Mouse (Mus musculus): ENCODE data around the gene Pgghg. TPM values are rescaled to one million over a fixed set of nuclear protein-coding genes. Genes with fewer than 3 reads are reported as not detected.

Gene Pgghg
- 6.1 TPM for polyA plus RNA-seq (2014; fragmentation: Illumina TruSeq; extraction: RNeasy Lipid Tissue Mini Kit (QIAGEN cat#74804); ENCODE audit: low read depth, low replicate concordance)

DNA sequence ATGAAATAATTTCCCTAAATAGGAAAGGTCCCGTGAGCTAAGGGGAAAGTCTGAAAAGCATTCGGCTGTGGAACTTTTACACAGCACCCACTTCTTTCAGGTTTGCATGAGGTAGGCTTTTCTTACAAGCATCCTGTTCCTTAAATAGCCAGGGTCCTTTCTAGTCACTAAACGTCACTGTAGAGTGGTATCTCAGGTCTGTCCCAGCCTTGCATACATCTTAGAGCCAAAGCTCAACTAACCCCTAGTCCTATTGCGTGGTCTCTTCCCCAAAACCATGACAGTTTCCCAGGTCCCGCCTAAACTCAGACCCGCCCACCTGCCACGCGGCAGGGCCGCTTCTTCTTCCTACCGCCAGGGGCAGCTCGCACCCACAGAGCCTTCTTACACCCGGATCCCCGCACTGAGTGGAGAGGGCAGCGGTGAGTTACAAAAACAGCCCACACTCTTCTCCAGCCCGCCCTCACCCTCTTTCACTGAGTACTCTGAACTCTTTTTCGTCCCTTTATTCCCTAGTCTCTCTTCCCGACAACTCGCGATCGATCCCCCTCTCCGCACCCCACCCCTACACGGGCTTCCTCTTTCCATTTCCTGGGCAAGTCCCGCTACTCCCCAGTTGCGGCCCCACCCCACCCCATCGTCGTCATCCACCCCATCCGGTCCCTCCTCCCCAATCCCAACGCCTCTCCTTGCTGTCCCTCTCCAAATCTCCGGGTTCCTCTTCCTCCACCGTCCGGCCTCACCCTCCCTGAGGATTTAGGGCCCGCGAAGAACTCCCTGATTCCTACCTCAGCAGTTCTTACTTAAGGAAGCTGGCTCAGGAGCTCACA is at the start of gene Pgghg:
Gene Pgghg (plus strand): TSS at position 170 of the 830 bp plus-strand sequence.

DNA sequence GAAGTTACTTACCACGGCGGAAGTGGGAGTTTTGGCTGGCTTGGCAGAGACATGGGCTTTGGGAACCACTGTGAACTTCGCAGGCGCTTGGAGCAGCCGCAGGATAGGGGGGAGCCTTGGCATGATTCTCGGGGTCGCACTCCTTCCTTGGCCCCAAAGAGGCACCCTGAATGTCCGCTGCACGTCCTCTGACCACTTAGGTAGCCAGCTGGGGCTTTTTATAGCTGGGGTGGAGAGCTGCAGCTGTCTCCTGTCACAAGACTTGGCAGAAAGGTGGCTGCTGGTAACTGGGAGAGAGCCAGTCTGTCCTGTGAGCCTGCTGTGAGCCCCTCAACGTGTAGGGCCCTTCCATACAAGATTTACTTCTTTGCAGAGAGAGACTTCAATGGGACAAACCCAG is 41.0 kb upstream of the Pgghg start, which contains the start of gene Cox8b:
Gene Cox8b (minus strand): TSS at position 227 of the 400 bp plus-strand sequence.

DNA sequence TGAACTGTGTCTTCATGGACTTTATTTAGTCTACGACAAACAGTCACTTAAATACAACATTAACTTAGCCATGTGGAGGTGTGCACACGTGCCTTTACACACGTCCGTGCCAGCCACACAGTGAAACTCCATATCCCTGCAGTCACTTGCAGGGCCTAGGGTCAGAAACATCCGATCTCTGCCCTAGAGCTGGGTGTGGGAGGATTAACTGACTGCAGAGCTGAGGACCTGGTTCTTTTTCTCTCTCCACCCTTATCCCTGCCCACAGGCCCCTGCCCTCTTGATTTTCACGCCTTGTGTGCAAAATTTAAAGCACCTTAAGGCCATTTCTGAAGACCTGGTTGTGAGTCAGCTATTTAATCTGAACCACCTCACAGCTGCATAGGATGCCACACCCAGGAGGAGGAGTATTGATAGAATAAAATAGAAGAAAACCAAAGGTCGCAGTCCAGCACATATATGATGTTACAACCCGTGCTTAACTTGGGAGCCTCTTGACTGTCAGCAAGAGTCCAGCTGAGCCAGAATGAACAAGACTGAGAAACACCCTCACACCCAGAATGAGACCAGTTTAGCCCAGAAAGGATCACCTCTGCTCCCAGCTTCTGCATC is 20.7 kb upstream of the Pgghg start, which contains the start of gene Nlrp6:
Gene Nlrp6 (plus strand): TSS at position 485 of the 612 bp plus-strand sequence.

GRCm38 (mm10) chr7:140949824-140950530 is 8.8 kb downstream of the Pgghg start, which contains the start of gene Ifitm5:
Gene Ifitm5 (minus strand): TSS chr7:140950291.

GRCm38 (mm10) chr7:140955758-140956555 is 14.8 kb downstream of the Pgghg start, which contains the start of the genes Gm45717 and Ifitm2:
Gene Gm45717 (minus strand): TSS chr7:140955937.
Gene Ifitm2 (minus strand): TSS chr7:140955987.

GRCm38 (mm10) chr7:140966921-140967320 is 25.7 kb downstream of the Pgghg start, which contains the start of gene Ifitm1:
Gene Ifitm1 (plus strand): TSS chr7:140967221.

Other genes starting within 250 kb of the Pgghg start
- not detected for gene Olfr541, start 244.1 kb upstream of the Pgghg start, polyA plus RNA-seq (2014; fragmentation: Illumina TruSeq; extraction: RNeasy Lipid Tissue Mini Kit (QIAGEN cat#74804); ENCODE audit: low read depth, low replicate concordance)
- gene Cyp2e1, start 177.7 kb upstream of the Pgghg start, polyA plus RNA-seq (2014; fragmentation: Illumina TruSeq; extraction: RNeasy Lipid Tissue Mini Kit (QIAGEN cat#74804); ENCODE audit: low read depth, low replicate concordance): 21.8 TPM
- not detected for gene Syce1, start 153.5 kb upstream of the Pgghg start, polyA plus RNA-seq (2014; fragmentation: Illumina TruSeq; extraction: RNeasy Lipid Tissue Mini Kit (QIAGEN cat#74804); ENCODE audit: low read depth, low replicate concordance)
- gene Zfp941, start 119.2 kb upstream of the Pgghg start, polyA plus RNA-seq (2014; fragmentation: Illumina TruSeq; extraction: RNeasy Lipid Tissue Mini Kit (QIAGEN cat#74804); ENCODE audit: low read depth, low replicate concordance): 0.18 TPM
- 1.8 TPM for gene Urah, start 106.4 kb upstream of the Pgghg start, polyA plus RNA-seq (2014; fragmentation: Illumina TruSeq; extraction: RNeasy Lipid Tissue Mini Kit (QIAGEN cat#74804); ENCODE audit: low read depth, low replicate concordance)
- gene Scgb1c1, start 95.8 kb upstream of the Pgghg start, polyA plus RNA-seq (2014; fragmentation: Illumina TruSeq; extraction: RNeasy Lipid Tissue Mini Kit (QIAGEN cat#74804); ENCODE audit: low read depth, low replicate concordance): 35.3 TPM
- gene Odf3, start 93.6 kb upstream of the Pgghg start, polyA plus RNA-seq (2014; fragmentation: Illumina TruSeq; extraction: RNeasy Lipid Tissue Mini Kit (QIAGEN cat#74804); ENCODE audit: low read depth, low replicate concordance): not detected
- not detected for gene Gm45785, start 85.1 kb upstream of the Pgghg start, polyA plus RNA-seq (2014; fragmentation: Illumina TruSeq; extraction: RNeasy Lipid Tissue Mini Kit (QIAGEN cat#74804); ENCODE audit: low read depth, low replicate concordance)
- gene Ric8a, start 84.4 kb upstream of the Pgghg start, polyA plus RNA-seq (2014; fragmentation: Illumina TruSeq; extraction: RNeasy Lipid Tissue Mini Kit (QIAGEN cat#74804); ENCODE audit: low read depth, low replicate concordance): 22.6 TPM
- gene Bet1l, start 83.8 kb upstream of the Pgghg start, polyA plus RNA-seq (2014; fragmentation: Illumina TruSeq; extraction: RNeasy Lipid Tissue Mini Kit (QIAGEN cat#74804); ENCODE audit: low read depth, low replicate concordance): 12.4 TPM
- gene Psmd13, start 59.4 kb upstream of the Pgghg start, polyA plus RNA-seq (2014; fragmentation: Illumina TruSeq; extraction: RNeasy Lipid Tissue Mini Kit (QIAGEN cat#74804); ENCODE audit: low read depth, low replicate concordance): 93.8 TPM
- gene Sirt3, start 59.1 kb upstream of the Pgghg start, polyA plus RNA-seq (2014; fragmentation: Illumina TruSeq; extraction: RNeasy Lipid Tissue Mini Kit (QIAGEN cat#74804); ENCODE audit: low read depth, low replicate concordance): 77.7 TPM
- gene Cox8b, start 40.9 kb upstream of the Pgghg start, polyA plus RNA-seq (2014; fragmentation: Illumina TruSeq; extraction: RNeasy Lipid Tissue Mini Kit (QIAGEN cat#74804); ENCODE audit: low read depth, low replicate concordance): 3,602 TPM
- gene Nlrp6, start 20.5 kb upstream of the Pgghg start, polyA plus RNA-seq (2014; fragmentation: Illumina TruSeq; extraction: RNeasy Lipid Tissue Mini Kit (QIAGEN cat#74804); ENCODE audit: low read depth, low replicate concordance): not detected
- gene Ifitm5, start 8.9 kb downstream of the Pgghg start, polyA plus RNA-seq (2014; fragmentation: Illumina TruSeq; extraction: RNeasy Lipid Tissue Mini Kit (QIAGEN cat#74804); ENCODE audit: low read depth, low replicate concordance): 0.92 TPM
- not detected for gene Gm45717, start 14.5 kb downstream of the Pgghg start, polyA plus RNA-seq (2014; fragmentation: Illumina TruSeq; extraction: RNeasy Lipid Tissue Mini Kit (QIAGEN cat#74804); ENCODE audit: low read depth, low replicate concordance)
- 168 TPM for gene Ifitm2, start 14.6 kb downstream of the Pgghg start, polyA plus RNA-seq (2014; fragmentation: Illumina TruSeq; extraction: RNeasy Lipid Tissue Mini Kit (QIAGEN cat#74804); ENCODE audit: low read depth, low replicate concordance)
- 10.8 TPM for gene Ifitm1, start 25.8 kb downstream of the Pgghg start, polyA plus RNA-seq (2014; fragmentation: Illumina TruSeq; extraction: RNeasy Lipid Tissue Mini Kit (QIAGEN cat#74804); ENCODE audit: low read depth, low replicate concordance)
- gene Ifitm3, start 69.4 kb downstream of the Pgghg start, polyA plus RNA-seq (2014; fragmentation: Illumina TruSeq; extraction: RNeasy Lipid Tissue Mini Kit (QIAGEN cat#74804); ENCODE audit: low read depth, low replicate concordance): 220 TPM
- 0.84 TPM for gene Ifitm6, start 76.5 kb downstream of the Pgghg start, polyA plus RNA-seq (2014; fragmentation: Illumina TruSeq; extraction: RNeasy Lipid Tissue Mini Kit (QIAGEN cat#74804); ENCODE audit: low read depth, low replicate concordance)
- gene Gm17387, start 87.7 kb downstream of the Pgghg start, polyA plus RNA-seq (2014; fragmentation: Illumina TruSeq; extraction: RNeasy Lipid Tissue Mini Kit (QIAGEN cat#74804); ENCODE audit: low read depth, low replicate concordance): not detected
- gene B4galnt4, start 119.7 kb downstream of the Pgghg start, polyA plus RNA-seq (2014; fragmentation: Illumina TruSeq; extraction: RNeasy Lipid Tissue Mini Kit (QIAGEN cat#74804); ENCODE audit: low read depth, low replicate concordance): not detected
- gene Pkp3, start 136.8 kb downstream of the Pgghg start, polyA plus RNA-seq (2014; fragmentation: Illumina TruSeq; extraction: RNeasy Lipid Tissue Mini Kit (QIAGEN cat#74804); ENCODE audit: low read depth, low replicate concordance): not detected
- gene Sigirr, start 159.2 kb downstream of the Pgghg start, polyA plus RNA-seq (2014; fragmentation: Illumina TruSeq; extraction: RNeasy Lipid Tissue Mini Kit (QIAGEN cat#74804); ENCODE audit: low read depth, low replicate concordance): 8.4 TPM
- gene Ano9, start 176.4 kb downstream of the Pgghg start, polyA plus RNA-seq (2014; fragmentation: Illumina TruSeq; extraction: RNeasy Lipid Tissue Mini Kit (QIAGEN cat#74804); ENCODE audit: low read depth, low replicate concordance): not detected
- gene Ptdss2, start 181.0 kb downstream of the Pgghg start, polyA plus RNA-seq (2014; fragmentation: Illumina TruSeq; extraction: RNeasy Lipid Tissue Mini Kit (QIAGEN cat#74804); ENCODE audit: low read depth, low replicate concordance): 29.2 TPM
- gene Rnh1, start 231.5 kb downstream of the Pgghg start, polyA plus RNA-seq (2014; fragmentation: Illumina TruSeq; extraction: RNeasy Lipid Tissue Mini Kit (QIAGEN cat#74804); ENCODE audit: low read depth, low replicate concordance): 69.3 TPM